Mouse (Mus musculus): ENCODE results near the gene Cpt1c.

Gene Cpt1c

GRCm38 (mm10) chr7:44998501-44998955 is 23.9 kb upstream of the Cpt1c start, which contains the start of gene Bcl2l12:
Bcl2l12 (minus strand) TSS chr7:44998712.
- no peak for DNase-seq

- DNase-seq, result no peak
Observed at GRCm38 (mm10) chr7:44997940-44998428, 23.3 kb upstream of the Cpt1c start.

- peak; percentile 97 for DNase-seq
Observed at GRCm38 (mm10) chr7:44997231-44997939, 22.7 kb upstream of the Cpt1c start, which contains the start of gene Irf3. Irf3 (plus strand) TSS chr7:44997648.

GRCm38 (mm10) chr7:44996672-44997071 is 22.0 kb upstream of the Cpt1c start:
- no peak for DNase-seq

- DNase-seq, result no peak
Observed at GRCm38 (mm10) chr7:44986879-44987718, 12.4 kb upstream of the Cpt1c start.

- peak; percentile 97 for DNase-seq
Observed at GRCm38 (mm10) chr7:44986192-44986878, 11.7 kb upstream of the Cpt1c start, which contains the start of gene Prmt1. Prmt1 (minus strand) TSS chr7:44986568.

GRCm38 (mm10) chr7:44985595-44986191 is 11.0 kb upstream of the Cpt1c start:
- peak; percentile 64 for DNase-seq

- DNase-seq, result no peak
Observed at GRCm38 (mm10) chr7:44984833-44985164, 10.1 kb upstream of the Cpt1c start.

GRCm38 (mm10) chr7:44983944-44984832 is 9.5 kb upstream of the Cpt1c start:
- no peak for DNase-seq

- DNase-seq, result peak; percentile 84
Observed at GRCm38 (mm10) chr7:44983085-44983484, 8.4 kb upstream of the Cpt1c start.

GRCm38 (mm10) chr7:44981539-44981938 is 6.9 kb upstream of the Cpt1c start:
- no peak for DNase-seq

GRCm38 (mm10) chr7:44978300-44978699 is 3.6 kb upstream of the Cpt1c start:
- DNase-seq, result no peak

- DNase-seq, result no peak
Observed at GRCm38 (mm10) chr7:44975117-44975419, 417 bp upstream of the Cpt1c start.

GRCm38 (mm10) chr7:44973415-44974130 is 1.1 kb downstream of the Cpt1c start:
- no peak for DNase-seq

GRCm38 (mm10) chr7:44971142-44971541 is 3.5 kb downstream of the Cpt1c start:
- no peak for DNase-seq

- peak; percentile 76 for DNase-seq
Observed at GRCm38 (mm10) chr7:44970231-44970691, 4.4 kb downstream of the Cpt1c start.

GRCm38 (mm10) chr7:44966638-44967037 is 8.0 kb downstream of the Cpt1c start:
- DNase-seq, result peak; percentile 7

GRCm38 (mm10) chr7:44965975-44966374 is 8.7 kb downstream of the Cpt1c start:
- DNase-seq, result peak; percentile 8

- peak; percentile 10 for DNase-seq
Observed at GRCm38 (mm10) chr7:44964990-44965389, 9.7 kb downstream of the Cpt1c start.

GRCm38 (mm10) chr7:44962831-44963230 is 11.8 kb downstream of the Cpt1c start:
- DNase-seq, result no peak

- no peak for DNase-seq
Observed at GRCm38 (mm10) chr7:44962337-44962736, 12.3 kb downstream of the Cpt1c start.

All from cerebellum, adult 8-10 months (tissue).